Mouse (Mus musculus): Measurements from ENCODE around the gene Higd2a. TPM values are rescaled to one million over a fixed set of nuclear protein-coding genes. Genes with fewer than 3 reads are reported as not detected.

Gene Higd2a
- polyA plus RNA-seq, 1 experiment from 2014 or later = 219 TPM

- peak overlapping the region; percentile 74 for H3K4me2 ChIP-seq (ENCODE audit: low read length)
Observed at GRCm38 (mm10) chr13:54591776-54592356, 1.9 kb downstream of the Higd2a start.

GRCm38 (mm10) chr13:54593617-54594016, 3.6 kb downstream of the Higd2a start:
- Histone ChIP-seq H3K27ac (replicated peaks; ENCODE audit: low read depth, low read length) (no peak overlapping the region), H3K27me3 (ENCODE audit: control insufficient read depth, insufficient read depth, low read length) (no peaks in the 10 kb centered on the region), H3K9me3 (ENCODE audit: control insufficient read depth, low read length) (no peaks in the 10 kb centered on the region), H3K4me2 (ENCODE audit: low read length) (no peak overlapping the region), H3K9ac (replicated peaks; ENCODE audit: low read length) (no peak overlapping the region), H3K4me1 (ENCODE audit: control insufficient read depth, insufficient read depth, low read length) (peaks cover 15% of the 10 kb centered on the region), H3K36me3 (ENCODE audit: control insufficient read depth, insufficient read depth, low read length) (peaks cover 33% of the 10 kb centered on the region), H3K4me3 (replicated peaks; ENCODE audit: low read depth, low read length) (no peak overlapping the region)
- 87% methylated on average over 11 of the region's 11 CpGs for WGBS
- ATAC-seq (ENCODE audit: low FRiP score, low TSS enrichment) = no peak
- DNase-seq = no peak

More at GRCm38 (mm10) chr13:54591776-54592356, 1.9 kb downstream of the Higd2a start:
- Histone ChIP-seq H3K36me3 (ENCODE audit: control insufficient read depth, insufficient read depth, low read length) (peaks cover 34% of the 10 kb centered on the region), H3K9me3 (ENCODE audit: control insufficient read depth, low read length) (no peaks in the 10 kb centered on the region), H3K27ac (replicated peaks; ENCODE audit: low read depth, low read length) (no peak overlapping the region), H3K27me3 (ENCODE audit: control insufficient read depth, insufficient read depth, low read length) (no peaks in the 10 kb centered on the region), H3K9ac (replicated peaks; ENCODE audit: low read length) (no peak overlapping the region), H3K4me1 (ENCODE audit: control insufficient read depth, insufficient read depth, low read length) (peaks cover 19% of the 10 kb centered on the region), H3K4me3 (replicated peaks; ENCODE audit: low read depth, low read length) (no peak overlapping the region; the same call in 1 of the 2 replicates)
- DNase-seq (no peak), ATAC-seq (ENCODE audit: low FRiP score, low TSS enrichment) (no peak)
- 92% methylated on average over 8 of the region's 8 CpGs for WGBS

- peaks cover 41% of the 10 kb centered on the region for H3K36me3 ChIP-seq (ENCODE audit: control insufficient read depth, insufficient read depth, low read length)
- DNase-seq = no peak
- no peaks in the 10 kb centered on the region for H3K9me3 ChIP-seq (ENCODE audit: control insufficient read depth, low read length)
- no peak overlapping the region for H3K4me3 ChIP-seq (replicated peaks; ENCODE audit: low read depth, low read length)
- WGBS = 86% methylated on average over 8 of the region's 8 CpGs
- no peak for ATAC-seq (ENCODE audit: low FRiP score, low TSS enrichment)
- H3K27me3 ChIP-seq (ENCODE audit: control insufficient read depth, insufficient read depth, low read length) = no peaks in the 10 kb centered on the region
- peaks cover 5% of the 10 kb centered on the region; the same call in 1 of the 2 replicates for H3K4me1 ChIP-seq (ENCODE audit: control insufficient read depth, insufficient read depth, low read length)
- no peak overlapping the region for H3K27ac ChIP-seq (replicated peaks; ENCODE audit: low read depth, low read length)
- H3K4me2 ChIP-seq (ENCODE audit: low read length) = no peak overlapping the region
- no peak overlapping the region for H3K9ac ChIP-seq (replicated peaks; ENCODE audit: low read length)
Observed at GRCm38 (mm10) chr13:54596107-54596690, 6.2 kb downstream of the Higd2a start.

- 68% methylated on average over 5 of the region's 5 CpGs for WGBS
- H3K4me2 ChIP-seq (ENCODE audit: low read length) = no peak overlapping the region
- H3K27ac ChIP-seq (replicated peaks; ENCODE audit: low read depth, low read length) = no peak overlapping the region
- peaks cover 41% of the 10 kb centered on the region for H3K36me3 ChIP-seq (ENCODE audit: control insufficient read depth, insufficient read depth, low read length)
- DNase-seq (no peak), ATAC-seq (ENCODE audit: low FRiP score, low TSS enrichment) (no peak)
- no peak overlapping the region for H3K4me3 ChIP-seq (replicated peaks; ENCODE audit: low read depth, low read length)
- no peaks in the 10 kb centered on the region for H3K27me3 ChIP-seq (ENCODE audit: control insufficient read depth, insufficient read depth, low read length)
- no peaks in the 10 kb centered on the region for H3K9me3 ChIP-seq (ENCODE audit: control insufficient read depth, low read length)
- no peaks in the 10 kb centered on the region for H3K4me1 ChIP-seq (ENCODE audit: control insufficient read depth, insufficient read depth, low read length)
- no peak overlapping the region for H3K9ac ChIP-seq (replicated peaks; ENCODE audit: low read length)
Observed at GRCm38 (mm10) chr13:54596870-54597269, 6.9 kb downstream of the Higd2a start.

- H3K4me3 ChIP-seq (replicated peaks; ENCODE audit: low read depth, low read length) = no peak overlapping the region
- H3K4me1 ChIP-seq (ENCODE audit: control insufficient read depth, insufficient read depth, low read length) = no peaks in the 10 kb centered on the region
- ATAC-seq (ENCODE audit: low FRiP score, low TSS enrichment) = no peak
- H3K9me3 ChIP-seq (ENCODE audit: control insufficient read depth, low read length) = no peaks in the 10 kb centered on the region
- peaks cover 35% of the 10 kb centered on the region for H3K36me3 ChIP-seq (ENCODE audit: control insufficient read depth, insufficient read depth, low read length)
- no peak overlapping the region for H3K27ac ChIP-seq (replicated peaks; ENCODE audit: low read depth, low read length)
- no peak overlapping the region for H3K4me2 ChIP-seq (ENCODE audit: low read length)
- 90% methylated on average over 12 of the region's 12 CpGs for WGBS
- DNase-seq = no peak
- H3K9ac ChIP-seq (replicated peaks; ENCODE audit: low read length) = no peak overlapping the region
- H3K27me3 ChIP-seq (ENCODE audit: control insufficient read depth, insufficient read depth, low read length) = no peaks in the 10 kb centered on the region
Observed at GRCm38 (mm10) chr13:54598622-54599143, 8.7 kb downstream of the Higd2a start.

- peaks cover 27% of the 10 kb centered on the region for H3K36me3 ChIP-seq (ENCODE audit: control insufficient read depth, insufficient read depth, low read length)
- ATAC-seq (ENCODE audit: low FRiP score, low TSS enrichment) = no peak
- H3K27me3 ChIP-seq (ENCODE audit: control insufficient read depth, insufficient read depth, low read length) = no peaks in the 10 kb centered on the region
- no peak overlapping the region for H3K4me3 ChIP-seq (replicated peaks; ENCODE audit: low read depth, low read length)
- H3K27ac ChIP-seq (replicated peaks; ENCODE audit: low read depth, low read length) = no peak overlapping the region
- no peak overlapping the region for H3K4me2 ChIP-seq (ENCODE audit: low read length)
- DNase-seq = no peak
- no peaks in the 10 kb centered on the region for H3K4me1 ChIP-seq (ENCODE audit: control insufficient read depth, insufficient read depth, low read length)
- H3K9me3 ChIP-seq (ENCODE audit: control insufficient read depth, low read length) = no peaks in the 10 kb centered on the region
- WGBS = 71% methylated on average over 3 of the region's 3 CpGs
- no peak overlapping the region for H3K9ac ChIP-seq (replicated peaks; ENCODE audit: low read length)
Observed at GRCm38 (mm10) chr13:54602639-54603111, 12.7 kb downstream of the Higd2a start.

- H3K9ac ChIP-seq (replicated peaks; ENCODE audit: low read length) = no peak overlapping the region
- ATAC-seq (ENCODE audit: low FRiP score, low TSS enrichment) (no peak), DNase-seq (peak; percentile 46)
Observed at GRCm38 (mm10) chr13:54603501-54603900, 13.5 kb downstream of the Higd2a start.

GRCm38 (mm10) chr13:54604221-54604620, 14.2 kb downstream of the Higd2a start:
- Histone ChIP-seq H3K27ac (replicated peaks; ENCODE audit: low read depth, low read length) (no peak overlapping the region), H3K4me3 (replicated peaks; ENCODE audit: low read depth, low read length) (no peak overlapping the region), H3K27me3 (ENCODE audit: control insufficient read depth, insufficient read depth, low read length) (no peaks in the 10 kb centered on the region), H3K4me1 (ENCODE audit: control insufficient read depth, insufficient read depth, low read length) (peaks cover 11% of the 10 kb centered on the region), H3K9ac (replicated peaks; ENCODE audit: low read length) (no peak overlapping the region), H3K9me3 (ENCODE audit: control insufficient read depth, low read length) (no peaks in the 10 kb centered on the region), H3K36me3 (ENCODE audit: control insufficient read depth, insufficient read depth, low read length) (peaks cover 14% of the 10 kb centered on the region), H3K4me2 (ENCODE audit: low read length) (no peak overlapping the region)
- WGBS = 23% methylated on average over 4 of the region's 4 CpGs
- ATAC-seq (ENCODE audit: low FRiP score, low TSS enrichment) (no peak), DNase-seq (no peak)

More at GRCm38 (mm10) chr13:54603501-54603900, 13.5 kb downstream of the Higd2a start:
- no peak overlapping the region for H3K27ac ChIP-seq (replicated peaks; ENCODE audit: low read depth, low read length)
- H3K4me3 ChIP-seq (replicated peaks; ENCODE audit: low read depth, low read length) = no peak overlapping the region
- H3K36me3 ChIP-seq (ENCODE audit: control insufficient read depth, insufficient read depth, low read length) = peaks cover 19% of the 10 kb centered on the region
- peaks cover 4% of the 10 kb centered on the region for H3K4me1 ChIP-seq (ENCODE audit: control insufficient read depth, insufficient read depth, low read length)
- no peak overlapping the region for H3K4me2 ChIP-seq (ENCODE audit: low read length)
- no peaks in the 10 kb centered on the region for H3K9me3 ChIP-seq (ENCODE audit: control insufficient read depth, low read length)
- H3K27me3 ChIP-seq (ENCODE audit: control insufficient read depth, insufficient read depth, low read length) = no peaks in the 10 kb centered on the region

GRCm38 (mm10) chr13:54605426-54605825, 15.4 kb downstream of the Higd2a start:
- DNase-seq (no peak), ATAC-seq (ENCODE audit: low FRiP score, low TSS enrichment) (no peak)
- Histone ChIP-seq H3K4me1 (ENCODE audit: control insufficient read depth, insufficient read depth, low read length) (peaks cover 18% of the 10 kb centered on the region), H3K9me3 (ENCODE audit: control insufficient read depth, low read length) (no peaks in the 10 kb centered on the region), H3K4me2 (ENCODE audit: low read length) (no peak overlapping the region), H3K27me3 (ENCODE audit: control insufficient read depth, insufficient read depth, low read length) (no peaks in the 10 kb centered on the region), H3K27ac (replicated peaks; ENCODE audit: low read depth, low read length) (no peak overlapping the region), H3K36me3 (ENCODE audit: control insufficient read depth, insufficient read depth, low read length) (peaks cover 10% of the 10 kb centered on the region), H3K9ac (replicated peaks; ENCODE audit: low read length) (no peak overlapping the region), H3K4me3 (replicated peaks; ENCODE audit: low read depth, low read length) (no peak overlapping the region)
- WGBS = 84% methylated on average over 5 of the region's 5 CpGs

Data from midbrain, embryonic 14.5 days (tissue).